Mouse (Mus musculus) embryonic facial prominence, embryonic 13.5 days (tissue): ENCODE results near the gene Pkm. TPM values are rescaled to one million over a fixed set of nuclear protein-coding genes. Genes with fewer than 3 reads are reported as not detected.

ENCODE experiments used
- ATAC-seq: fragments of 200-750 bp; cut with Nextera tagmentation; 2 replicates; pipeline ENCODE4 v1.8.0; 2017; ENCODE audit warnings: low read depth; ENCODE audit not compliant: insufficient number of reproducible peaks, insufficient read depth, low FRiP score, low TSS enrichment
- H3K27ac ChIP-seq: fragments of 300-500 bp; sonication (generic); 2 replicates; pipeline ENCODE4 v1.5.1; 2015; ENCODE audit warnings: moderate library complexity, mild to moderate bottlenecking, inconsistent platforms
- H3K27me3 ChIP-seq: fragments of 300-500 bp; sonication (generic); 2 replicates; pipeline ENCODE4 v1.6.1; 2015; ENCODE audit warnings: mild to moderate bottlenecking, inconsistent platforms
- H3K36me3 ChIP-seq: fragments of 300-500 bp; sonication (generic); 2 replicates; pipeline ENCODE4 v1.6.1; 2015; ENCODE audit warnings: mild to moderate bottlenecking, inconsistent platforms
- H3K4me1 ChIP-seq: fragments of 300-500 bp; sonication (generic); 2 replicates; pipeline ENCODE4 v1.6.1; 2015; ENCODE audit warnings: inconsistent platforms
- H3K4me2 ChIP-seq: fragments of 300-500 bp; sonication (generic); 2 replicates; pipeline ENCODE4 v1.6.1; 2015; ENCODE audit warnings: moderate library complexity, mild to moderate bottlenecking, inconsistent platforms
- H3K4me3 ChIP-seq: fragments of 300-500 bp; sonication (generic); 2 replicates; pipeline ENCODE4 v1.5.1; 2015; ENCODE audit warnings: mild to moderate bottlenecking, inconsistent platforms
- H3K9ac ChIP-seq: fragments of 300-500 bp; sonication (generic); 2 replicates; pipeline ENCODE4 v1.6.1; 2015; ENCODE audit warnings: mild to moderate bottlenecking, inconsistent platforms
- H3K9me3 ChIP-seq: fragments of 300-500 bp; sonication (generic); 2 replicates; pipeline ENCODE4 v1.6.1; 2016; ENCODE audit warnings: inconsistent platforms
- WGBS: fragments of 180-500 bp; shearing (Covaris S2); methylation state at CpG from one replicate; pipeline ENCODE4 v1.1.7; 2015; ENCODE audit warnings: mixed read lengths; 5-methylcytosine and 5-hydroxymethylcytosine counted together
- polyA plus RNA-seq: library from polyadenylated mRNA; unstranded; fragments of >200 nt; fragmentation: Nextera tagmentation; extraction: Ambion mirVana; gene quantifications from 2 replicates; pipeline ENCODE4 v1.2.1, GENCODE M21; 2015

The Pkm gene
- polyA plus RNA-seq, 1 experiment from 2014 or later, result 1,360 TPM

GRCm38 (mm10) chr9:59656635-59657617, 758 bp downstream of the Pkm start:
- Histone ChIP-seq H3K27ac (peak overlapping the region; percentile 93), H3K9ac (peak overlapping the region; percentile 78), H3K4me3 (peak overlapping the region; percentile 55), H3K4me2 (peak overlapping the region; percentile 73), H3K36me3 (peaks cover 22% of the 10 kb centered on the region), H3K27me3 (no peaks in the 10 kb centered on the region), H3K9me3 (no peaks in the 10 kb centered on the region), H3K4me1 (peaks cover 42% of the 10 kb centered on the region)
- ATAC-seq, result peak; percentile 28; the same call in 1 of the 2 replicates
- WGBS, result 1% methylated on average over 65 of the region's 65 CpGs

- H3K27me3 ChIP-seq, result no peaks in the 10 kb centered on the region
- 2% methylated on average over 4 of the region's 4 CpGs for WGBS
- ATAC-seq, result no peak
- H3K9me3 ChIP-seq, result no peaks in the 10 kb centered on the region
- peak overlapping the region; percentile 78 for H3K9ac ChIP-seq
- peak overlapping the region; percentile 93 for H3K27ac ChIP-seq
- peaks cover 42% of the 10 kb centered on the region for H3K4me1 ChIP-seq
- H3K4me2 ChIP-seq, result peak overlapping the region; percentile 73
- peak overlapping the region; percentile 55 for H3K4me3 ChIP-seq
- peaks cover 34% of the 10 kb centered on the region for H3K36me3 ChIP-seq
Observed at GRCm38 (mm10) chr9:59658146-59658545, 2.0 kb downstream of the Pkm start.

GRCm38 (mm10) chr9:59659036-59660026, 3.2 kb downstream of the Pkm start:
- no peak for ATAC-seq
- peak overlapping the region; percentile 74 for H3K27ac ChIP-seq
- peaks cover 42% of the 10 kb centered on the region for H3K4me1 ChIP-seq
- peak overlapping the region; percentile 55 for H3K4me3 ChIP-seq
- no peaks in the 10 kb centered on the region for H3K9me3 ChIP-seq
- peak overlapping the region; percentile 73 for H3K4me2 ChIP-seq
- peak overlapping the region; percentile 27; the same call in 1 of the 2 replicates for H3K9ac ChIP-seq
- 21% methylated on average over 14 of the region's 14 CpGs for WGBS
- H3K27me3 ChIP-seq, result no peaks in the 10 kb centered on the region
- H3K36me3 ChIP-seq, result peaks cover 37% of the 10 kb centered on the region

GRCm38 (mm10) chr9:59660421-59660820, 4.3 kb downstream of the Pkm start:
- peaks cover 42% of the 10 kb centered on the region for H3K4me1 ChIP-seq
- 0 out of 2 replicates have a peak overlapping the region, but pooled peaks have one; percentile 40 for H3K9ac ChIP-seq
- 58% methylated on average over 10 of the region's 10 CpGs for WGBS
- peak overlapping the region; percentile 73 for H3K4me2 ChIP-seq
- H3K4me3 ChIP-seq, result peak overlapping the region; percentile 15
- peaks cover 48% of the 10 kb centered on the region for H3K36me3 ChIP-seq
- H3K27ac ChIP-seq, result peak overlapping the region; percentile 74; the same call in 1 of the 2 replicates
- H3K27me3 ChIP-seq, result no peaks in the 10 kb centered on the region
- no peaks in the 10 kb centered on the region for H3K9me3 ChIP-seq
- ATAC-seq, result no peak

- no peaks in the 10 kb centered on the region for H3K27me3 ChIP-seq
- H3K4me2 ChIP-seq, result peak overlapping the region; percentile 14
- no peaks in the 10 kb centered on the region for H3K9me3 ChIP-seq
- no peak for ATAC-seq
- WGBS, result 62% methylated on average over 6 of the region's 6 CpGs
- peaks cover 42% of the 10 kb centered on the region for H3K4me1 ChIP-seq
- H3K9ac ChIP-seq, result no peak overlapping the region; the same call in 1 of the 2 replicates
- H3K36me3 ChIP-seq, result peaks cover 58% of the 10 kb centered on the region
- H3K27ac ChIP-seq, result no peak overlapping the region
- no peak overlapping the region for H3K4me3 ChIP-seq
Observed at GRCm38 (mm10) chr9:59661298-59661975, 5.3 kb downstream of the Pkm start.

GRCm38 (mm10) chr9:59663226-59663625, 7.1 kb downstream of the Pkm start:
- Histone ChIP-seq H3K27me3 (no peaks in the 10 kb centered on the region), H3K36me3 (peaks cover 76% of the 10 kb centered on the region), H3K27ac (no peak overlapping the region), H3K4me2 (no peak overlapping the region), H3K4me3 (no peak overlapping the region), H3K9ac (no peak overlapping the region), H3K4me1 (peaks cover 35% of the 10 kb centered on the region), H3K9me3 (no peaks in the 10 kb centered on the region)
- ATAC-seq, result no peak
- 80% methylated on average over 7 of the region's 7 CpGs for WGBS

- ATAC-seq, result no peak
- H3K9me3 ChIP-seq, result no peaks in the 10 kb centered on the region
- peaks cover 83% of the 10 kb centered on the region for H3K36me3 ChIP-seq
- peaks cover 28% of the 10 kb centered on the region for H3K4me1 ChIP-seq
- WGBS, result 67% methylated on average over 3 of the region's 3 CpGs
- H3K4me2 ChIP-seq, result no peak overlapping the region
- no peak overlapping the region for H3K27ac ChIP-seq
- no peak overlapping the region for H3K4me3 ChIP-seq
- H3K27me3 ChIP-seq, result no peaks in the 10 kb centered on the region
- no peak overlapping the region for H3K9ac ChIP-seq
Observed at GRCm38 (mm10) chr9:59663957-59664356, 7.8 kb downstream of the Pkm start.

GRCm38 (mm10) chr9:59664664-59665256, 8.6 kb downstream of the Pkm start:
- WGBS, result 78% methylated on average over 4 of the region's 4 CpGs
- Histone ChIP-seq H3K27ac (no peak overlapping the region), H3K4me2 (no peak overlapping the region), H3K9me3 (no peaks in the 10 kb centered on the region), H3K36me3 (peaks cover 88% of the 10 kb centered on the region), H3K9ac (no peak overlapping the region), H3K4me1 (peaks cover 20% of the 10 kb centered on the region), H3K27me3 (no peaks in the 10 kb centered on the region), H3K4me3 (no peak overlapping the region)
- no peak for ATAC-seq

GRCm38 (mm10) chr9:59666016-59666415, 9.8 kb downstream of the Pkm start:
- H3K4me3 ChIP-seq, result no peak overlapping the region
- peaks cover 88% of the 10 kb centered on the region for H3K36me3 ChIP-seq
- WGBS, result 84% methylated on average over 8 of the region's 8 CpGs
- no peak for ATAC-seq
- no peaks in the 10 kb centered on the region for H3K9me3 ChIP-seq
- H3K27ac ChIP-seq, result no peak overlapping the region
- H3K4me1 ChIP-seq, result peaks cover 8% of the 10 kb centered on the region
- H3K9ac ChIP-seq, result no peak overlapping the region
- no peaks in the 10 kb centered on the region for H3K27me3 ChIP-seq
- H3K4me2 ChIP-seq, result no peak overlapping the region

- H3K36me3 ChIP-seq, result peaks cover 88% of the 10 kb centered on the region
Observed at GRCm38 (mm10) chr9:59666813-59667212, 10.6 kb downstream of the Pkm start.

More at GRCm38 (mm10) chr9:59666813-59667212, 10.6 kb downstream of the Pkm start:
- no peak overlapping the region for H3K4me2 ChIP-seq
- H3K9me3 ChIP-seq, result no peaks in the 10 kb centered on the region
- H3K4me3 ChIP-seq, result no peak overlapping the region
- H3K4me1 ChIP-seq, result no peaks in the 10 kb centered on the region; the same call in 1 of the 2 replicates
- no peak for ATAC-seq
- 82% methylated on average over 1 of the region's 1 CpGs for WGBS
- H3K27me3 ChIP-seq, result no peaks in the 10 kb centered on the region
- no peak overlapping the region for H3K9ac ChIP-seq
- no peak overlapping the region for H3K27ac ChIP-seq
